ENCODE assay signal across 8 mouse cellular contexts in genomic region chr10:121351692-121352290, GRCm38 (mm10). TPM values are rescaled to one million over a fixed set of nuclear protein-coding genes. Genes with fewer than 3 reads are reported as not detected.
DNase-seq lines count a peak whose midpoint lies in the region; ATAC-seq and TF ChIP-seq lines count a peak whose summit lies in the region.

No protein-coding gene starts in this region.

- H3K36me3 ChIP-seq in heart, embryonic 14.5 days (ENCODE audit: control insufficient read depth, insufficient read depth, low read length): no peaks in the 10 kb centered on the region
- H3K36me3 ChIP-seq in embryonic facial prominence, embryonic 10.5 days (replicated peaks): no peaks in the 10 kb centered on the region
- no peaks in the 10 kb centered on the region for H3K36me3 ChIP-seq in hindbrain, embryonic 11.5 days (ENCODE audit: control insufficient read depth, insufficient read depth, low read length)
- H3K36me3 ChIP-seq in liver, postnatal 0 days (replicated peaks; ENCODE audit: insufficient read depth, low read length): no peaks in the 10 kb centered on the region

- H3K4me3 ChIP-seq in heart, embryonic 14.5 days (ENCODE audit: control insufficient read depth in 1 of 2, insufficient read depth in 1 of 2, low read depth in 1 of 2, low read length in 2 of 2): peak overlapping the region; percentile 53 to 74; a peak in 3 of 4 replicates
- peak overlapping the region; percentile 64 for H3K4me3 ChIP-seq in embryonic facial prominence, embryonic 10.5 days
- peak overlapping the region; percentile 39; the same call in 1 of the 2 replicates for H3K4me3 ChIP-seq in hindbrain, embryonic 11.5 days (ENCODE audit: low read depth, low read length)
- H3K4me3 ChIP-seq in liver, postnatal 0 days (ENCODE audit: low read depth, low read length): peak overlapping the region; percentile 60

- no peak overlapping the region for H3K27ac ChIP-seq in heart, embryonic 14.5 days (replicated peaks in 1 of 2; ENCODE audit: control insufficient read depth in 1 of 2, insufficient read depth in 1 of 2, low read depth in 2 of 2, low read length in 2 of 2)
- H3K27ac ChIP-seq in embryonic facial prominence, embryonic 10.5 days (replicated peaks): no peak overlapping the region
- no peak overlapping the region for H3K27ac ChIP-seq in hindbrain, embryonic 11.5 days (ENCODE audit: low read depth, low read length)
- H3K27ac ChIP-seq in liver, postnatal 0 days (ENCODE audit: low read depth): no peak overlapping the region

- H3K9ac ChIP-seq in heart, embryonic 14.5 days (ENCODE audit: low read length): peak overlapping the region; percentile 74
- H3K9ac ChIP-seq in hindbrain, embryonic 11.5 days (ENCODE audit: low read depth, low read length): no peak overlapping the region
- no peak overlapping the region for H3K9ac ChIP-seq in liver, postnatal 0 days (replicated peaks)

- DNase-seq in heart, postnatal 10 days: no peak
- no peak for DNase-seq in embryonic facial prominence, embryonic 10.5 days (ENCODE audit: low spot score)
- DNase-seq in hindbrain, embryonic 11.5 days (ENCODE audit: low spot score): peak; percentile 36
- DNase-seq in liver, postnatal 0 days: no peak
- DNase-seq in right cerebral cortex, adult 18-20 months: no peak
- DNase-seq in gastrocnemius, postnatal 10 days: no peak
- DNase-seq in testis, postnatal 10 days (ENCODE audit: low spot score): no peak

- 38% methylated on average over 15 of the region's 15 CpGs for WGBS in heart, embryonic 14.5 days
- 34% methylated on average over 15 of the region's 15 CpGs for WGBS in embryonic facial prominence, embryonic 10.5 days
- WGBS in hindbrain, embryonic 11.5 days: 35% methylated on average over 15 of the region's 15 CpGs
- WGBS in liver, postnatal 0 days (ENCODE audit: insufficient replicate concordance): 35% methylated on average over 15 of the region's 15 CpGs

- no peak for TF ChIP-seq EP300 in liver, postnatal 0 days (IDR thresholded peaks at IDR 0.05; ENCODE audit: low read depth)

- peaks cover 8 to 20% of the 10 kb centered on the region in 2 experiments; a peak in 3 of 4 replicates for H3K4me1 ChIP-seq in heart, embryonic 14.5 days (ENCODE audit: control insufficient read depth in 2 of 2, insufficient read depth in 2 of 2, low read length in 2 of 2)
- peaks cover 15% of the 10 kb centered on the region for H3K4me1 ChIP-seq in embryonic facial prominence, embryonic 10.5 days
- H3K4me1 ChIP-seq in hindbrain, embryonic 11.5 days (replicated peaks; ENCODE audit: control insufficient read depth, insufficient read depth, low read length): peaks cover 4% of the 10 kb centered on the region; the same call in 1 of the 2 replicates
- H3K4me1 ChIP-seq in liver, postnatal 0 days (ENCODE audit: insufficient read depth): peaks cover 9% of the 10 kb centered on the region

- 0 out of 2 replicates have a peak, but pooled peaks cover 6% of the 10 kb centered on the region for H3K27me3 ChIP-seq in heart, embryonic 14.5 days (ENCODE audit: control insufficient read depth, insufficient read depth, low read length)
- H3K27me3 ChIP-seq in embryonic facial prominence, embryonic 10.5 days (replicated peaks; ENCODE audit: low read depth, poor library complexity, severe bottlenecking): peaks cover 50% of the 10 kb centered on the region
- peaks cover 11% of the 10 kb centered on the region for H3K27me3 ChIP-seq in hindbrain, embryonic 11.5 days (ENCODE audit: control insufficient read depth, insufficient read depth, low read length)
- peaks cover 24% of the 10 kb centered on the region for H3K27me3 ChIP-seq in liver, postnatal 0 days (ENCODE audit: insufficient read depth, low read length)

- peak overlapping the region; percentile 99 for H3K4me2 ChIP-seq in heart, embryonic 14.5 days (ENCODE audit: low read length)
- peak overlapping the region; percentile 86 for H3K4me2 ChIP-seq in hindbrain, embryonic 11.5 days (replicated peaks; ENCODE audit: low read depth, low read length)
- H3K4me2 ChIP-seq in liver, postnatal 0 days (ENCODE audit: low read depth, low read length): peak overlapping the region; percentile 96

- intact Hi-C loops in heart, postnatal 10 days (cut with DNase I): no loop called here

- no peak for ATAC-seq in heart, embryonic 14.5 days (ENCODE audit: insufficient number of reproducible peaks, insufficient read depth, low FRiP score, low read depth)
- no peak for ATAC-seq in hindbrain, embryonic 11.5 days (ENCODE audit: low FRiP score)
- ATAC-seq in liver, postnatal 0 days: no peak

- no peaks in the 10 kb centered on the region for H3K9me3 ChIP-seq in heart, embryonic 14.5 days (ENCODE audit: control insufficient read depth, low read length)
- H3K9me3 ChIP-seq in embryonic facial prominence, embryonic 10.5 days: peaks cover 11% of the 10 kb centered on the region; the same call in 1 of the 2 replicates
- no peaks in the 10 kb centered on the region for H3K9me3 ChIP-seq in hindbrain, embryonic 11.5 days (ENCODE audit: control insufficient read depth, low read length)
- no peaks in the 10 kb centered on the region for H3K9me3 ChIP-seq in liver, postnatal 0 days (ENCODE audit: low read length)

- no peak for TF ChIP-seq CTCF in liver, postnatal 0 days (IDR thresholded peaks at IDR 0.05; ENCODE audit: low read depth)

RNA-seq across cellular contexts. Expression of gene Tbc1d30, which starts 0.7 kb away (rescaled TPM):
- 2.1 and 2.4 TPM in 2 replicates for polyA plus RNA-seq in heart, embryonic 14.5 days (2014; fragmentation: Nextera tagmentation; extraction: Ambion mirVana)
- total RNA-seq in heart, postnatal 10 days (2021): 1 to 10 TPM; 3.8 to 5.3 TPM
- polyA plus RNA-seq in embryonic facial prominence, embryonic 10.5 days (2016; fragmentation: Nextera tagmentation; extraction: Ambion mirVana): 1.8 and 2.3 TPM in 2 replicates
- 4.7 and 6.1 TPM in 2 replicates for polyA plus RNA-seq in hindbrain, embryonic 11.5 days (2014; fragmentation: Nextera tagmentation; extraction: Ambion mirVana)
- 0.75 and 1.4 TPM in 2 replicates for polyA plus RNA-seq in liver, postnatal 0 days (2015; fragmentation: Nextera tagmentation; extraction: Ambion mirVana)
- under 1 TPM; 0.86 to 0.87 TPM for total RNA-seq in gastrocnemius, postnatal 10 days (2021)

RNA-seq across cellular contexts. Expression of gene Gns, which starts 13.1 kb away (rescaled TPM):
- polyA plus RNA-seq in heart, embryonic 14.5 days (2014; fragmentation: Nextera tagmentation; extraction: Ambion mirVana): 39.0 and 40.8 TPM in 2 replicates
- 10 to 100 TPM; 72.7 to 78.3 TPM for total RNA-seq in heart, postnatal 10 days (2021)
- 40.0 and 41.4 TPM in 2 replicates for polyA plus RNA-seq in embryonic facial prominence, embryonic 10.5 days (2016; fragmentation: Nextera tagmentation; extraction: Ambion mirVana)
- 38.8 and 41.2 TPM in 2 replicates for polyA plus RNA-seq in hindbrain, embryonic 11.5 days (2014; fragmentation: Nextera tagmentation; extraction: Ambion mirVana)
- polyA plus RNA-seq in liver, postnatal 0 days (2015; fragmentation: Nextera tagmentation; extraction: Ambion mirVana): 27.7 and 28.9 TPM in 2 replicates
- 10 to 100 TPM; 43.5 to 57.5 TPM for total RNA-seq in gastrocnemius, postnatal 10 days (2021)
